Mouse (Mus musculus) erythroblast, adult 5-6 weeks (primary cell): ENCODE results near the gene Slc8a2. TPM values are rescaled to one million over a fixed set of nuclear protein-coding genes. Genes with fewer than 3 reads are reported as not detected.
A peak's percentile ranks its signal among the peaks of the same experiment; 100 is the strongest.

Experiments
- ATAC-seq: replicated peaks from 2 replicates; pipeline ENCODE4 v1.8.0; 2016; ENCODE audit warnings: moderate number of reproducible peaks, mild to moderate bottlenecking, moderate TSS enrichment, inconsistent platforms; ENCODE audit not compliant: poor library complexity, low FRiP score, severe bottlenecking
- total RNA-seq, 2 experiments: library from RNA; stranded (forward) in 1 of 2; stranded (reverse) in 1 of 2; fragments of 150-400 nt in 1 of 2; fragments of 200-764, 138-1000 nt in 1 of 2; gene quantifications; 2 replicates each; pipeline versions ENCODE4 v1.2.3 to v1.2.4; 2015 to 2017; ENCODE audit warnings: low replicate concordance in 2 of 2

Slc8a2 gene
- total RNA-seq, 2 experiments from 2014 or later: not detected

GRCm38 (mm10) chr7:16156105-16156714 lies 26.6 kb downstream of the Slc8a2 start:
- no peak for ATAC-seq

- ATAC-seq: no peak
These were observed 29.1 kb downstream of the Slc8a2 start for GRCm38 (mm10) chr7:16158735-16159134.

- 0 out of 2 replicates have a peak, but pooled peaks have one; percentile 44 for ATAC-seq
These were observed 31.1 kb downstream of the Slc8a2 start for GRCm38 (mm10) chr7:16160702-16161101.

DNA sequence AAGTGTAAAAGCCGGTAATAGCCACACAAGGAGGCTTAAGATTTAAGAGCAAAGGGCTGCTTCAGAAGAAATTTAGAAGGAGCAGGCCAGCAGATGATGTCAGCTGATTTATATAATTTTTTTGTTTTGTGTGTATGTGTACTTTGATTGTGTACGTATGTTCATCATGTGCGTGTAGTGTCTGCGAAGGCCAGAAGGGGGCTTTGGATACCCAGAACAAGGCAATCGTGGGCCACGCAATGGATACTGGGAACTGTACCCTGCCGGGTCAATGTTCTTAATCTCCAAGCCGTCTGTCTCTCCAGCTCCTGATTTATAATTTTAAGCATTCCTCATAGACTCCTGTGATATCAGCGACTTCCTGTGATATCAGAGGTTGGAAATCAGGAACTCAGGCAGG lies 31.7 kb downstream of the Slc8a2 start:
- ATAC-seq: no peak

DNA sequence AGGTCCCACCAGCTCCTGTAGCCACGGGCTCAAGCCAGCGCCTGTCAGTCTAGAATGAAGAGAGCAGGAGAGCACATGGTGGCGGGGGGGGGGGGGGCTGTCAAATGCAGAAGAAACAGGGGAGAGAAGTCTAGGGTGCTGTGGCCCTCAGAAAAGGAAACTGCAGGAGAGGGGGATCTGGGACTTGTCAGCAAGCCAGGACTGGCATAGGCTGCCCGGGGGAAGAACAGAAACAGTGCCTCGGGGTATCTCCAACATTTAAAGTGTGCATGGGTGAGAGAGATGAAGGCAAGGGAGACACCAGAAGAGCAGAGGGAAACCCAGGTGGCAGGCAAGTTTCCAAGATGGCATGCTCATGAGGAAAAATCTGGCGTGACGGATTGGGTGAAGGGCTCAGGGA lies 32.4 kb downstream of the Slc8a2 start:
- ATAC-seq: no peak

DNA sequence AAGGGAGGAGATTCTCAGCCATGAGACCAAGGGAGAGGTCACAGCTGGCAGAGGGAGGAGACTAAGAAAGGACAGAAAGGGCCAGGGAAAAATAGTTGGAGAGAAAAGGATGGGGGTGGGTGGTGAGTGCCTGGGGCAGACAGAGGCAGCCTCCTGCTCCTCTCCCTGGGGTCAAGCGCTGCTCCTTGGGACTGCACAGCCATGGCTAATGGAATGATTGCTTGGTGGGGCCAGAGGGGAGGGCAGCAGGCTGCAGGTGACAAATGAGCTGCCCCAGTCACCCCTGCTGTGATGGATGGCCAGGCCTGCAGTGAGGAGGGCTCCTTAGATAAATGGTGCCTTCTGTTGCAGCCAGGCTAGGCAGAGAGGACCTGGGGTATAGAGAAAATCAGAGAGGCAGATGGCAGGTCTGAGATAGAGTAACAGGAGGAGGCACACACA lies 42.5 kb downstream of the Slc8a2 start:
- ATAC-seq: no peak

GRCm38 (mm10) chr7:16172586-16173140 lies 43.0 kb downstream of the Slc8a2 start:
- no peak for ATAC-seq

- no peak for ATAC-seq
These were observed 43.5 kb downstream of the Slc8a2 start for GRCm38 (mm10) chr7:16173146-16173545.

DNA sequence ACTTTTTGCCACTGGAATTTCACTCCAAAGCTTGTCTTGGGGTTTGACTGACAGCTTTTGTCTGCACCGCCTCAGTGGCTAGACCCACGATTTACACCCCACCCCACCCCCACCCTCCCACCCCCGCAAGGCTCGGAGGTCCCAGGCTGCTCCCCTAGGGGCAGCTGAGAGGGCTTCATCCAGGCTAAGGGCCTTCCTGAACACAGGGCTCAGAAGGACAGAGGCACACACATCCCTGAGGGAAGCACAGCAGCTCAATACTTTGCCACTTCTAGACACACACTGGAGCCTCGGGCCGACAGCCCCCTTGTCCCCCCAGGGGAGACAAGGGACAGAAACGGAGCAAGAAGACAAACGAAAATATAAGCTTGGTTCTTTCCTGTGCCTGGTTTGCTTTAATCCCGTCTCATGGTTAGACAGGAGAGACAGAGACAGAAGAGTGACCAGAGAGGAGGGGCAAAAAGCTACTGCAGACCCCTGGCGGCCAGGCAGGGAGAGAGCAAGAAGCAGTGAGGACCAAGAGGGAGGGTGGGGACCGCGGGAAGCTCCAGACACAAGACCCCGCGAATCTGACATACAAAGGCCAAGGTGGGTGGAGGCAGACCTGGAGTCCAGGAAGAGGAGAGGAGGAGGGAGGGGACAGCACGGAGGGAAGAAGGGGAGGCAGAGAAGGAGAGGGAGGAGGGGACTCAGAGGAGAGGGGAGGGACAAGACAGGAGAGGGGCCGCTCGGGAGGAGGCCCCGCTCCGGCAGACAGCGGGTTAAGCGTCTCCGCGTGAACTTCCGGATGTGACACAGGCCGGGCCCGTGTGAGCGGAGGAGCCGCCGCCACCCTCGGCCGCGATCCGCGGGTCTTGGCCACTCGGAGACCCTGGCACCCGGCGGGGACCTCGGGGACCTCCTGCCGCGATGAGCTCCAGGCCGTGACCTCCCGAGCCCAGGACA lies 45.2 kb downstream of the Slc8a2 start, which contains the start of gene Meis3:
Meis3 (plus strand) TSS at position 494 of the 945 bp plus-strand sequence.
- no peak for ATAC-seq

DNA sequence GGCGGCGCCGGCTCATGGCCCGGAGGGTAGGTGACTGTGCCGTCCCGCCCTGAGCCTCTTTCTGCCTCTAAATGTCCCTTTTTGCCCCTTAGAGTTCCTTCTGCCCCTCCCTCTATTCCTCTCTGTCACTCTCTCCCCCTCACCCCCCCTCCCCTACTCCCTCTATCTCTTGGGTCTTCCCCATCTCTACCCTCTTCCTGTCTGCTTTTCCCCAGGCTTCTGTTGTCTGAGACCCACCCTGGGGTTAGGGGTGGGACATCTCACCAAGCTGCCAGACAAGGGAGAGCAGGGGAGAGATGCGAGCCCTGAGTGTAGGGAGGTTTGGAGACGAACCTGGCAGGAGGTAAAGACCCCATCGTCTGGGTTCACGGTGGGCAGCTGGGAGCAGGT lies 45.9 kb downstream of the Slc8a2 start:
- no peak for ATAC-seq

DNA sequence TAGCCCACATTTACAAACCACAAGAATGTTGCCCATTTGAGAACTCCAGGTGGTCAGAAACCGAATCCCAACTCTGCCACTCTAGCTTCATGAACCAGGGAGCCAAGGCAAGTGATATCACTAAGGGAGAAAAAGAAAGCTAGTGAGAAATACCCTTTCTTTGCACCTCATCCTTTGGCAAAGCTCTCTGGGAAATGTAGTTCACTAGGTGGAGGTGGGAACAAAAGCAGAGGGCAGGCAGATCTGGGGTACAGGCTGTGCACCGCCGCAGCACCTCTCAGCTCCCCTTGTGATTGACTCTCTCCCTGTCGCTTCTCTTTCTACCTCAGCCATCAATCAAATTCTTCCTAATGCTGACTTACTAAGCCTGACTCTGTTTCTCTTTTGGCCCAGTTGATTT lies 48.5 kb downstream of the Slc8a2 start:
- no peak for ATAC-seq

DNA sequence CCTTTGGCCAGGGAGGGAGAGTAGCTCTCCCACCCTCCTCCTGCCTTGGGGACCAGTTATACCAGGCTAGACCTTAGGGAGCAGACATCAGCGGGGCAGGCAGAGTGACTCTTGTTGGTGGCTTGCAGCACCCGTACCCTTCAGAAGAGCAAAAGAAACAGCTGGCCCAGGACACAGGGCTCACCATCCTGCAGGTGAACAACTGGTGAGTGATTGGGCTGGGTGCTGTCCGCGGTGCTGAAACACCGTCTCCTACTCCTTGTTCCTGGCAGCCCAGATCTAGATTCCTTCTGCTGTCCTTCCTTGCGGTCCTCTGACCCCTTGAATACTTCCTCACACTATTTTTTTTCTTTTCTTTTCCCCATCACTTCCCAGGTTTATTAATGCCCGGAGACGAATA lies 54.0 kb downstream of the Slc8a2 start:
- no peak for ATAC-seq

- ATAC-seq: no peak
These were observed 57.9 kb downstream of the Slc8a2 start for GRCm38 (mm10) chr7:16187494-16187893.

- ATAC-seq: peak; percentile 72; the same call in 1 of the 2 replicates
These were observed 62.7 kb downstream of the Slc8a2 start for GRCm38 (mm10) chr7:16192315-16192714.

DNA sequence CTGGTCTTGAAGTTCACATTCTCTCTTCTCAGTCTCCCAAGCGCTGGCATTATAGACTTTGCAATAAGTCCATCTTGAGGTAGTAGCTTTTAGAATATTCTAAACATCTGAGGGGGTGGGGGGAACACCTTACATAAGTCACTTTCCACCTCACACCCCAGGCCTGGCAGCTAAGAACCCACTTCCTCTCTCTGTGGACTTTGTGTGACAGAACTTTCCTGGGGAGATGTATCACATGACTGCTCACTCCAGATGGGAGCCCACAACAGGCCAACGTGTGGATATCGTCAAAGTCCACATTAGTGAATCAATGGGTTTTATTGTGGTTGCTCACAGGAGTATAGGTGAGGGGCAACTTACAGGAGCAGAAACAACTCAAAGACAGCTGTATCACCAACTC lies 64.1 kb downstream of the Slc8a2 start:
- ATAC-seq: no peak

DNA sequence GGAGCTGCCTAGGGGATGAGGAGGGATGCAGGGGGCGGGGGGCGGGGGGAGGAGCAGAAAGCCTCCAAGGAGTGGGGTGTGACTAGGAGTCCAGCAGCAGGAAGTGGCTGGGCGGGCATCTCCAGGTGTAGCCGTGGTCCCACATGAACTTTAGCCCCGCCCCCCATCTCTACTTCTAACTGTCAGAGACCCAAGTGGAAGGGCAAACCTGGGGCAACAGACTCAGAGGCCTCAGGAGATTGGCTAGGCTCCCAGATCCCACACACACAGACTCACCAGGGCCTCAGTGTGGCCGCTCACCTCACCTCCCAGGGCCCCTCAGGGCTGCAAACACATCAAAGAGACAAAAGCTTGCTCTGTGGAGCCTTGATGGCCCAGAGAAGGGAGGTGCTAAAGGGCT lies 67.0 kb downstream of the Slc8a2 start:
- no peak for ATAC-seq

- ATAC-seq: no peak
These were observed 67.5 kb downstream of the Slc8a2 start for GRCm38 (mm10) chr7:16197166-16197565.

- ATAC-seq: no peak
These were observed 68.9 kb downstream of the Slc8a2 start for GRCm38 (mm10) chr7:16198540-16198939.

GRCm38 (mm10) chr7:16201136-16201535 lies 71.5 kb downstream of the Slc8a2 start:
- ATAC-seq: no peak

DNA sequence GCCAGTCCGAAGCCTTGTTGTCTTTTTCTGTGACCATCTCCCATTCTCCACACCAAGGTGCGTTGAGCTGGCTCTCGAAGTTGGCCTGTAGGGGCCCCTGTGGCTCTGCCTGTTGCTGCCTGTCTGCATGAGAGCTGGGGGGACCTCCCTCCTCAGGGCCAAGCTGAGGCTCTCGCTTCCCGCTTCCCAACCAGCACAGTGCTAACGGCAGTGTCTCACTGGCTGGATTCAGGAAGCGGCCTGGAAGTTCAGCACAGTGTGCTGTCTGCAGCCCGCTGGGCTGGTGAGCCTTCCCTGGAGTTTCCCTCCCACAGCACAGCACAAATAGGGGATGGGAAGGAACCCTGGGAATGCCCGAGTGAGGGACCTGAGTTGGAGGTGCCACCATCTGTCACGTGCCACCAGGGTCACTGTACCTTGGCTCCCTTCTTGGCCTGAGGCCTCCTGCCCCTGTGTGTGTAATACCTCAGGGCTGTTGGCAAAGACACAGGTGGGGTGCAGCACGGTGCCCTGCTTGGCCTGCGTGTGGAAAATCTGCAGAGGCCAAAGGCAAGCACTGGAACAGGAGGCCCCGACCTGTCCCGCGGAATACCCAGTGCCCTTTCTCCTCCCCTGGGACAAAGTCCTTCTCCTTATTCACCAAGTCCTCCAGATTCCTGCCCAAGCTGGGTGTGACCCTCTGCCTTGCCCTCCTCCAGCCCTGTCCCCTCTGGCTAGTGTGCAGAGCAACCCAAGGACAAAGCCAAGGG lies 73.3 kb downstream of the Slc8a2 start:
- no peak for ATAC-seq
